Mouse (Mus musculus) ES-Bruce4 (cell line): ENCODE results near the gene Lamc1. TPM values are rescaled to one million over a fixed set of nuclear protein-coding genes. Genes with fewer than 3 reads are reported as not detected.
A peak's percentile ranks its signal among the peaks of the same experiment; 100 is the strongest.

ENCODE experiments used
- H3K27ac ChIP-seq: 2 replicates; pipeline ENCODE4 v1.5.1; 2012; ENCODE audit warnings: low read length, inconsistent platforms; ENCODE audit not compliant: insufficient read depth
- H3K27me3 ChIP-seq: 2 replicates; pipeline ENCODE4 v1.6.1; 2012; ENCODE audit warnings: mild to moderate bottlenecking, low read length, inconsistent platforms; ENCODE audit not compliant: control insufficient read depth, poor library complexity, insufficient read depth, severe bottlenecking
- H3K36me3 ChIP-seq: 2 replicates; pipeline ENCODE4 v1.6.1; 2012; ENCODE audit warnings: inconsistent platforms, mild to moderate bottlenecking, low read length, moderate library complexity; ENCODE audit not compliant: control insufficient read depth, poor library complexity, insufficient read depth, severe bottlenecking
- H3K4me1 ChIP-seq: one replicate; pipeline ENCODE4 v1.8.1; 2011; ENCODE audit warnings: low read length; ENCODE audit not compliant: control insufficient read depth, insufficient read depth
- H3K4me3 ChIP-seq: 2 replicates; pipeline ENCODE4 v1.5.1; 2011; ENCODE audit warnings: low read depth, mild to moderate bottlenecking, low read length
- H3K9ac ChIP-seq: 2 replicates; pipeline ENCODE4 v1.6.1; 2012; ENCODE audit warnings: low read depth, mild to moderate bottlenecking, inconsistent platforms; ENCODE audit not compliant: poor library complexity, severe bottlenecking
- H3K9me3 ChIP-seq: replicated peaks from 2 replicates; pipeline ENCODE4 v1.6.1; 2012; ENCODE audit warnings: mild to moderate bottlenecking, low read length, inconsistent platforms; ENCODE audit not compliant: control insufficient read depth, poor library complexity, insufficient read depth, severe bottlenecking
- CTCF ChIP-seq: IDR thresholded peaks from one replicate; pipeline ENCODE4 v1.8.1; 2011; ENCODE audit warnings: low read depth, low read length
- EP300 ChIP-seq: IDR thresholded peaks from 2 replicates; pipeline ENCODE4 v1.6.1; 2011; ENCODE audit warnings: low read depth, low read length; ENCODE audit not compliant: insufficient read depth
- POLR2A ChIP-seq: IDR thresholded peaks from one replicate; pipeline ENCODE4 v1.8.1; 2011; ENCODE audit warnings: low read length; ENCODE audit not compliant: insufficient read depth
- polyA plus RNA-seq: library from polyadenylated mRNA; stranded (reverse); fragments of >200 nt; gene quantifications from 2 replicates; pipeline ENCODE4 v1.2.4, GENCODE M21; 2011; ENCODE audit warnings: low read depth; ENCODE audit not compliant: missing spikeins, insufficient read depth, insufficient read length

The Lamc1 gene
- polyA plus RNA-seq, 1 experiment, result 233 TPM

GRCm38 (mm10) chr1:153275466-153275865 is 57.1 kb downstream of the Lamc1 start:
- H3K27ac ChIP-seq, result no peak overlapping the region
- no peak overlapping the region for H3K9ac ChIP-seq
- no peaks in the 10 kb centered on the region for H3K9me3 ChIP-seq
- no peaks in the 10 kb centered on the region for H3K36me3 ChIP-seq
- no peak for TF ChIP-seq CTCF
- TF ChIP-seq POLR2A, result no peak
- no peak for TF ChIP-seq EP300
- H3K4me1 ChIP-seq, result peaks cover 9% of the 10 kb centered on the region
- H3K27me3 ChIP-seq, result no peaks in the 10 kb centered on the region
- H3K4me3 ChIP-seq, result no peak overlapping the region

GRCm38 (mm10) chr1:153274611-153275010 is 58.0 kb downstream of the Lamc1 start:
- no peaks in the 10 kb centered on the region for H3K27me3 ChIP-seq
- H3K4me3 ChIP-seq, result no peak overlapping the region
- H3K27ac ChIP-seq, result no peak overlapping the region

GRCm38 (mm10) chr1:153273657-153274056 is 58.9 kb downstream of the Lamc1 start:
- no peak overlapping the region for H3K27ac ChIP-seq
- H3K4me1 ChIP-seq, result peaks cover 5% of the 10 kb centered on the region
- no peaks in the 10 kb centered on the region for H3K36me3 ChIP-seq
- no peak overlapping the region for H3K4me3 ChIP-seq
- H3K9me3 ChIP-seq, result no peaks in the 10 kb centered on the region
- no peaks in the 10 kb centered on the region for H3K27me3 ChIP-seq
- TF ChIP-seq EP300, result no peak
- TF ChIP-seq CTCF, result no peak
- TF ChIP-seq POLR2A, result no peak
- no peak overlapping the region for H3K9ac ChIP-seq

More at GRCm38 (mm10) chr1:153274611-153275010, 58.0 kb downstream of the Lamc1 start:
- H3K36me3 ChIP-seq, result no peaks in the 10 kb centered on the region
- H3K4me1 ChIP-seq, result peaks cover 9% of the 10 kb centered on the region
- TF ChIP-seq CTCF (no peak), EP300 (no peak), POLR2A (no peak)
- H3K9me3 ChIP-seq, result no peaks in the 10 kb centered on the region
- H3K9ac ChIP-seq, result no peak overlapping the region

GRCm38 (mm10) chr1:153270827-153271226 is 61.8 kb downstream of the Lamc1 start:
- Histone ChIP-seq H3K4me3 (no peak overlapping the region), H3K9ac (0 out of 2 replicates have a peak overlapping the region, but pooled peaks have one; percentile 46), H3K4me1 (peaks cover 5% of the 10 kb centered on the region), H3K9me3 (no peaks in the 10 kb centered on the region), H3K36me3 (no peaks in the 10 kb centered on the region), H3K27me3 (no peaks in the 10 kb centered on the region), H3K27ac (peak overlapping the region; percentile 64; the same call in 1 of the 2 replicates)
- TF ChIP-seq EP300, result no peak

- Histone ChIP-seq H3K36me3 (no peaks in the 10 kb centered on the region), H3K9ac (no peak overlapping the region), H3K27ac (peak overlapping the region; percentile 69; the same call in 1 of the 2 replicates), H3K4me3 (no peak overlapping the region), H3K4me1 (peaks cover 5% of the 10 kb centered on the region), H3K27me3 (no peaks in the 10 kb centered on the region), H3K9me3 (no peaks in the 10 kb centered on the region)
- TF ChIP-seq POLR2A, result no peak
- no peak for TF ChIP-seq EP300
These were observed 62.9 kb downstream of the Lamc1 start for GRCm38 (mm10) chr1:153269681-153270080.

- Histone ChIP-seq H3K9ac (no peak overlapping the region), H3K36me3 (no peaks in the 10 kb centered on the region), H3K27me3 (no peaks in the 10 kb centered on the region), H3K9me3 (no peaks in the 10 kb centered on the region), H3K4me1 (peaks cover 5% of the 10 kb centered on the region), H3K4me3 (no peak overlapping the region), H3K27ac (no peak overlapping the region)
- no peak for TF ChIP-seq POLR2A
- TF ChIP-seq EP300, result no peak
- no peak for TF ChIP-seq CTCF
These were observed 63.7 kb downstream of the Lamc1 start for GRCm38 (mm10) chr1:153268806-153269309.
